Mouse (Mus musculus) lung, embryonic 14.5 days (tissue): ENCODE results near the gene Cct4. TPM values are rescaled to one million over a fixed set of nuclear protein-coding genes. Genes with fewer than 3 reads are reported as not detected.

Experiments
- ATAC-seq: fragments of 200-750 bp; cut with Nextera tagmentation; 2 replicates; pipeline ENCODE4 v1.8.0; 2017; ENCODE audit warnings: mild to moderate bottlenecking, moderate TSS enrichment, moderate library complexity; ENCODE audit not compliant: insufficient read depth
- DNase-seq: peaks from one replicate; pipeline ENCODE4 v3.0.0-alpha.2; 2015
- H3K27ac ChIP-seq: fragments of 300-500 bp; sonication (generic); 2 replicates; pipeline ENCODE4 v1.5.1; 2014; ENCODE audit warnings: low read depth, mild to moderate bottlenecking, moderate library complexity
- H3K27me3 ChIP-seq: fragments of 300-500 bp; sonication (generic); 2 replicates; pipeline ENCODE4 v1.6.1; 2014; ENCODE audit warnings: low read length, control low read depth; ENCODE audit not compliant: insufficient read depth
- H3K36me3 ChIP-seq: fragments of 300-500 bp; sonication (generic); 2 replicates; pipeline ENCODE4 v1.6.1; 2014; ENCODE audit warnings: control low read depth; ENCODE audit not compliant: insufficient read depth
- H3K4me1 ChIP-seq: fragments of 300-500 bp; sonication (generic); 2 replicates; pipeline ENCODE4 v1.6.1; 2014; ENCODE audit warnings: antibody characterized with exemption, control low read depth; ENCODE audit not compliant: insufficient read depth
- H3K4me2 ChIP-seq: fragments of 300-500 bp; sonication (generic); 2 replicates; pipeline ENCODE4 v1.6.1; 2014; ENCODE audit warnings: mild to moderate bottlenecking
- H3K4me3 ChIP-seq: fragments of 300-500 bp; sonication (generic); 2 replicates; pipeline ENCODE4 v1.5.1; 2014; ENCODE audit warnings: low read depth, low read length
- H3K9ac ChIP-seq: fragments of 300-500 bp; sonication (generic); 2 replicates; pipeline ENCODE4 v1.6.1; 2014
- H3K9me3 ChIP-seq: fragments of 300-500 bp; sonication (generic); 2 replicates; pipeline ENCODE4 v1.6.1; 2016; ENCODE audit warnings: low read depth, low read length, control low read depth
- CTCF ChIP-seq: IDR thresholded peaks from 2 replicates; pipeline ENCODE4 v1.5.1; 2016; ENCODE audit warnings: antibody characterized with exemption, low read depth
- WGBS: fragments of 180-500 bp; shearing (Covaris S2); extraction: QIAGEN DNeasy Blood & Tissue Kit; methylation state at CpG from one replicate; pipeline ENCODE4 v1.1.7; 2014; 5-methylcytosine and 5-hydroxymethylcytosine counted together
- polyA plus RNA-seq: library from polyadenylated mRNA; unstranded; fragments of >200 nt; fragmentation: Nextera tagmentation; extraction: Ambion mirVana; gene quantifications from 2 replicates; pipeline ENCODE4 v1.2.1, GENCODE M21; 2014

Gene Cct4
- polyA plus RNA-seq, 1 experiment from 2014 or later, result 302 TPM

DNA sequence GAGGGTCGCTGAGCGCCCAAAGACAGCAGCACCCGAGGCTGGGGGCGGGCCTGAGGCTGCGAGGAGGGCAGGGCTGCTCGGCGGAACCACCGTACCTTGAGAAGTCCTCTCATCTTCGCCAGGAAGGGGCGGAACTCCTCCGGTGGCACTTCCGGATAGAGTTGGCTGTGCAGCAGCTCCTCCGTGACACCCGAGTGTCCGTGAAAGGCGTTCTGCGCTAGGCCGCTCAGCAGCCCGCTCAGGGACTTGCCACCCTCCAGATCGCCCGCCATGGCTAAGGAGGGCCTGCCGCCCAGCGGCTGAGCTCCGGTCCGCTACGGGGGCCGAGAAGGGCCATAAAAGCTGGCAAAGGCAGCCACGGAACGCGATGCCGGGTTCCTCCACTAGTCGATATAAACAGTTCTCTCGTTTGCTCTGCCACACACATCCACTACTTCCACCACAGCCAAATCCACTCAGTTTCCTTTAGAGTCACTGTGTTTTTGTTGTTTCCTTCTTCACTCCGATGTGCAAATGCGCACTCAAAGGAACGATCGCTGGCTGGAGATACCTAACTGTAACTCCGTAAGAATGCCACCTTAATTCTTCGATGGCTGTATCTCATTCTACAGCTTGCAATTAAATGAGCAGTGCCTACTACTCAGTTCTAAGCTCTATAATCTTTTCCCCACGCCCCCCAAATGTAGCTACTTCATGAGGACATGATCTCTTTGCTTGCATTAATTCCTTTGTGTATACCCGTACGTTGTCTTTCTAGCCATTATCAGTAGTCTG lies 8.1 kb upstream of the Cct4 start, which contains the start of the genes Gm28048 and Commd1:
Gene Gm28048, minus strand, starts transcription at position 107 of the 774 bp plus-strand sequence.
Gene Commd1, minus strand, starts transcription at position 399 of the 774 bp plus-strand sequence.
- H3K4me3 ChIP-seq, result peak within 1 kb of the TSS; percentile 65

DNA sequence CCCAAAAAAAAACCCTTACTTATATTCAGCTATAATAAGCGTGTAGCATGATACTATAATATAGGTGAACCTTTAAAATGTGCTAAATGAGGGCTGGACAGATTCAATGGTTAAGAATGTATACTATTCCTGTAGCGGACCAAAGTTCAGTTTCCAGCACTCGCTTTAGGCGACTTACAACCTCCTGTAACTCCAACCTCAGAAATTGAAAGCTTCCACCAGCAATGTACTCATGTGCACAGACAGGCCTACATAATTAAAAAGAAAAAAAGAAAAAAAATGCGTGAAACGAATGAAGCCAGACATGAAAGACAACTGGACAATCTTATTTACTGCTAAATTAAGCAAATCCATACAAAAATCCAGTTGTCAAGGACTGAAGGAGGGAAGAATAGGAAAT lies 7.5 kb upstream of the Cct4 start:
- Histone ChIP-seq H3K27me3 (no peaks in the 10 kb centered on the region), H3K9me3 (no peaks in the 10 kb centered on the region), H3K36me3 (peaks cover 5% of the 10 kb centered on the region; the same call in 1 of the 2 replicates), H3K27ac (no peak overlapping the region), H3K4me1 (0 out of 2 replicates have a peak, but pooled peaks cover 5% of the 10 kb centered on the region), H3K4me2 (peak overlapping the region; percentile 85; the same call in 1 of the 2 replicates), H3K4me3 (no peak overlapping the region), H3K9ac (no peak overlapping the region)
- TF ChIP-seq CTCF, result no peak
- DNase-seq (no peak), ATAC-seq (no peak)
- 71% methylated on average over 6 of the region's 6 CpGs for WGBS

More for the DNA sequence above, 8.1 kb upstream of the Cct4 start, which contains the start of the genes Gm28048 and Commd1:
- ATAC-seq (peak; percentile 96), DNase-seq (peak; percentile 98)
- Histone ChIP-seq H3K36me3 (peaks cover 12% of the 10 kb centered on the region; the same call in 1 of the 2 replicates), H3K9me3 (no peaks in the 10 kb centered on the region), H3K27me3 (no peaks in the 10 kb centered on the region), H3K27ac (peak within 1 kb of the TSS; percentile 97), H3K4me1 (0 out of 2 replicates have a peak, but pooled peaks cover 5% of the 10 kb centered on the region), H3K4me2 (peak within 1 kb of the TSS; percentile 85), H3K9ac (peak within 1 kb of the TSS; percentile 74)
- peak; percentile 72 for TF ChIP-seq CTCF
- WGBS, result 2% methylated on average over 42 of the region's 42 CpGs

DNA sequence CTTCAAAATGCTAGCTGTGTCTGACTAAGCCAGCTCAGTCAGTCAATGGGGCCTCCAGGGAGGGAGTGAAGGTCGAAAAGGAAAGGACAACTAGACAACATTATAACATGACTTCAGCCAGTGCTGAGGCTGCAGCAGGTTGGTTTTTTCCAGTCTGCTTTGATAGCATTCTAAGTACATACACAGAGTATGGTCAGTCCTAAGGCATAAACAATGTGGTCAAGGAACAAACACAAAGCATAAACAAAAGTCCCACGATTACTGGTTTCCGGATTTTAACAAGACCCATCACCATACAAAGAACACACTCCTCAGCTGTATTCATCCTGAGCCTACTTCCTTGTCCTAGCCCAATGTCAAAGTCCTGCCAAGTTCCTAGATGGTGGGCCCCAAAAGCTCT lies 4.8 kb upstream of the Cct4 start:
- Histone ChIP-seq H3K4me1 (0 out of 2 replicates have a peak, but pooled peaks cover 5% of the 10 kb centered on the region), H3K4me2 (no peak overlapping the region), H3K9ac (no peak overlapping the region), H3K4me3 (no peak overlapping the region), H3K9me3 (no peaks in the 10 kb centered on the region), H3K27me3 (no peaks in the 10 kb centered on the region), H3K36me3 (no peaks in the 10 kb centered on the region), H3K27ac (no peak overlapping the region)
- no peak for DNase-seq
- 81% methylated on average over 3 of the region's 3 CpGs for WGBS
- TF ChIP-seq CTCF, result no peak
- ATAC-seq, result no peak

DNA sequence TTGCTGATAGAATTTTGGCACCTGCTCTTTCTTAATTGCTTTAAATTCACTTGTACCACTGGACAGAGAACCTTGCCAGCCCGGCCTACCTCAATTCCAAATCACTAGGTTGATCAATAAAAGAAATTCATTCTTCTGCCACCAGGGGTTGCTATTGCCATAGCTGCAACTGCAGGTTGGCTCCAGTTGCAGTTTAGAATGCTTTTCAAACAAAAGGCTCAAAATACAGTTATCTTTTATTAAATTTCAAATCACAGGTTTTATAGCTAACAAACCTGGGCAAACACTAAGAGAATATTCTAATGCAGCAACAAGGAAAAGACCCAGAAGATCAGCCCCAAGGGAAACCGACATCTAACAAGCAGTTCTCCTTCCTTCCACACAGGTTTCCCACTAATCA lies 3.0 kb upstream of the Cct4 start:
- H3K27me3 ChIP-seq, result no peaks in the 10 kb centered on the region
- no peak overlapping the region; the same call in 1 of the 2 replicates for H3K27ac ChIP-seq
- WGBS, result 35% methylated on average over 2 of the region's 2 CpGs
- no peak overlapping the region for H3K4me3 ChIP-seq
- H3K9ac ChIP-seq, result no peak overlapping the region
- no peak overlapping the region for H3K4me2 ChIP-seq
- DNase-seq (peak; percentile 89), ATAC-seq (no peak)
- H3K9me3 ChIP-seq, result no peaks in the 10 kb centered on the region
- H3K4me1 ChIP-seq, result no peaks in the 10 kb centered on the region; the same call in 1 of the 2 replicates
- 0 out of 2 replicates have a peak, but pooled peaks cover 4% of the 10 kb centered on the region for H3K36me3 ChIP-seq
- peak; percentile 78 for TF ChIP-seq CTCF

DNA sequence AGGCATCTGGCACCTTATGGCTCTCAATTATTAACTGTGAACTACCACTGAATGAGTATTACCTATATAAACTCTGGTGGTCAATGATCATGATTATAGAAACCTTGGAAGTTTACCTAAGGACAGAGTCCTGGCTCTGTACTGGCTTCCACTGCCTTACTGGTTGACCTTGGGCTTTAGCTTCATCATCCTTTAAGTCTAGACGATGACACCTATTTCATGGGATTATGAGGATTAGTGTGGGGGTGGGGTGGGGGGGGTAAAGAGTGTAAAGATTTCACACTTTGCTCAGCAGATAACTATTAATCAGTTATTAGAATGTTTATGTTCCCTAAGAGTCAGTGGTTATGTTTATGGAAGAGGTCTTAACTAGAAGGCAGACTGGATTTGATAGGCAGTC lies 533 bp upstream of the Cct4 start:
- Histone ChIP-seq H3K4me2 (peak overlapping the region; percentile 98), H3K4me3 (peak overlapping the region; percentile 83), H3K4me1 (no peaks in the 10 kb centered on the region; the same call in 1 of the 2 replicates), H3K36me3 (peaks cover 20% of the 10 kb centered on the region), H3K27ac (peak overlapping the region; percentile 95), H3K9ac (peak overlapping the region; percentile 93), H3K9me3 (no peaks in the 10 kb centered on the region), H3K27me3 (no peaks in the 10 kb centered on the region)
- no peak for TF ChIP-seq CTCF
- no peak for DNase-seq
- 21% methylated on average over 1 of the region's 1 CpGs for WGBS
- peak; percentile 10; the same call in 1 of the 2 replicates for ATAC-seq

DNA sequence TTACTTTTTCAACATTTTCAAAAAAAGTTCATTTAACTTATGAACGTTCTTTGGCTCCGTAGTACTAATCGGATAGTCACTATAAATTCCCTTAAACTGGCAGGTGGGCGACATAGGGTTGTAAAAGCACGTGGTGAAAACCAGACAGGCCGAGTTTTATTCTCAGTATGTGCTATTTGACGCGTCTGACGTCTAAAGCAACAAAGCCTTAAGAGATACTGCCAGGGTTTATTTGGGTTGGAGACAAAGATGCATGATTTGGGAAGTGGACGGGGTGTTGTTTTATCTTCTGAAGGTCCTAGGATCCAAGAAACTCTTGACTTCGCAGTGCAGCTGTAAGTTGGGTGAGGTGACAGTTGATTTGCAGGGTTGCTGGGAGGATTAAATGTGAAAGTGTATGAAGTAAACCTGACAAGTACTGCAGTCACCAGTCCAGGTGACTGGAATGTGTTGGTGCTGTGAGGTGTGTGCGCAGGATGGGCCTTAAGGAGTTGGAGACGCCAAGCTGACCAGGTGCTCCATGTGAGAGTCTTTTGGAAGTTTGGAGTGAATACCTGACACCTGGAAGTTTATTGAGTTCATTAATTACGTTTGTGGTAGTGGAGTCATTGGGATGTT lies 1.0 kb downstream of the Cct4 start:
- Histone ChIP-seq H3K9ac (peak overlapping the region; percentile 93), H3K27ac (no peak overlapping the region; the same call in 1 of the 2 replicates), H3K4me2 (peak overlapping the region; percentile 98), H3K27me3 (no peaks in the 10 kb centered on the region), H3K4me1 (no peaks in the 10 kb centered on the region; the same call in 1 of the 2 replicates), H3K36me3 (peaks cover 32% of the 10 kb centered on the region), H3K4me3 (peak overlapping the region; percentile 83), H3K9me3 (no peaks in the 10 kb centered on the region)
- ATAC-seq (no peak), DNase-seq (peak; percentile 46)
- no peak for TF ChIP-seq CTCF
- WGBS, result 3% methylated on average over 14 of the region's 14 CpGs

DNA sequence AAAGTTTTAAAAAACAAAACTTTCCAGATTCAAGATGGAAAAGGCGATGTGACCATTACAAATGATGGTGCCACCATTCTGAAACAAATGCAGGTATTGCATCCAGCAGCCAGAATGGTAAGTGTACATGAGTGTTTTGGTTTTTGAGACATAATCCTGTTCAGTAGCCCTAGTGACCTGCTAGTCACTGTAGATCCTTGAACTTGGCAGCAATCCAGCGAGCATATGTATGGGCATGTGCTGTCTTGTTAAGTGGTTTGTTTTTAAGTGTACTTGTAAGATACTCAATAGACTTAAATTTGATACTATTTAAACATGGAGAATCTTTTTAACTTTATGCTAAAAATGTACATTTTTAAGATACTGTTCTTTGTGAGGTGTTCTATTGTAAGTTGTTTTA lies 4.0 kb downstream of the Cct4 start:
- no peak overlapping the region for H3K4me2 ChIP-seq
- no peak overlapping the region for H3K27ac ChIP-seq
- no peak overlapping the region for H3K9ac ChIP-seq
- no peaks in the 10 kb centered on the region; the same call in 1 of the 2 replicates for H3K4me1 ChIP-seq
- DNase-seq (peak; percentile 42), ATAC-seq (no peak)
- no peaks in the 10 kb centered on the region for H3K9me3 ChIP-seq
- 87% methylated on average over 2 of the region's 2 CpGs for WGBS
- peaks cover 57% of the 10 kb centered on the region for H3K36me3 ChIP-seq
- no peak for TF ChIP-seq CTCF
- no peak overlapping the region for H3K4me3 ChIP-seq
- no peaks in the 10 kb centered on the region for H3K27me3 ChIP-seq
